Mouse (Mus musculus): ENCODE results near the gene Fermt2.
"Not testable (repeated sequence)": the region's sequence is repeated elsewhere in the genome, so short reads cannot be mapped to it uniquely, and the experiment has no call there.

Gene Fermt2

GRCm38 (mm10) chr14:45510787-45511186 lies 19.1 kb downstream of the Fermt2 start:
- in situ Hi-C loops (cut with MboI) = no loop called here

GRCm38 (mm10) chr14:45507923-45508322 lies 22.0 kb downstream of the Fermt2 start:
- in situ Hi-C loops (cut with MboI) = no loop called here

GRCm38 (mm10) chr14:45507447-45507846 lies 22.5 kb downstream of the Fermt2 start:
- in situ Hi-C loops (cut with MboI) = no loop called here

DNA sequence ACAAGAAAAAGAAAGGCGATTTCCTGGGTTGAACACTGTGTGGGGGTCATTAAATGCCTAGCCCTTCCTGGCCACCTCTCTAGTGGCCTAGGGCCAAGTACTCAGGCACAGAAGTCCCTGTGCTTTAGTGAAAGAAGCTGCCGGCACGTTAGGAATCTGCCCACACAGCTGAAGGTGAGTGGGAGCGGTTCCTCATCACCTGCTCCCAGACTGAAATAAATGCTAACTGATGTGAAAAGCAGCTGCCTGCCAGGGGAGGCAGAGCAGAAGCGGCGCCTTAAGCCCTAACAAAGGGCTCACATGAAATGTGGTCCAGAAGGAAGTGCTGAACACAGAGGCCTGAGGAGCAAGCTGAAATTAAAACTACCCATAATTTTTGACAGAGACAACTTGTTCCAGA lies 22.9 kb downstream of the Fermt2 start:
- in situ Hi-C loops (cut with MboI) = no loop called here

- in situ Hi-C loops (cut with MboI) = no loop called here
Measured at GRCm38 (mm10) chr14:45506165-45506564, 23.8 kb downstream of the Fermt2 start.

GRCm38 (mm10) chr14:45504422-45505113 lies 25.4 kb downstream of the Fermt2 start:
- in situ Hi-C loops (cut with MboI) = no loop called here

DNA sequence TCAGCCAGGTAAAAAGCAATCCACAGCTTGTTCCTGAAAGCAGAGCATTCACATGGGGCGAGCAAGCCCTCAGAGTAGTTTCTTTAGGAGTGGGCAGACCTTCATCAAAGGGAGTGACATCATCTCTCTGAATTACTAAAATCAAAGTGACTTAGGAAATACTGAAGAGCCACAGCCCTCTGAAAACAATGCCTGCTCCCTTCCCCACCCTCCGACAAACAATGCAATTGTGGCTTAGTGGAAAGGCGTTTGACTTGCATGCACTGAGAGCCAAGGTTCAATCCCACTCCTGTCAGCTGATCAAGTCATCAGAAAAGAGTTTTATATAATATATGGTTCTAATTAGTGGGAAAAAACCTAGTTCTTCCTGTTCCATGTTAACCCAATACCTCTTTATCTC lies 26.0 kb downstream of the Fermt2 start:
- in situ Hi-C loops (cut with MboI) = no loop called here

- in situ Hi-C loops (cut with MboI) = no loop called here
Measured at GRCm38 (mm10) chr14:45500052-45500451, 29.9 kb downstream of the Fermt2 start.

DNA sequence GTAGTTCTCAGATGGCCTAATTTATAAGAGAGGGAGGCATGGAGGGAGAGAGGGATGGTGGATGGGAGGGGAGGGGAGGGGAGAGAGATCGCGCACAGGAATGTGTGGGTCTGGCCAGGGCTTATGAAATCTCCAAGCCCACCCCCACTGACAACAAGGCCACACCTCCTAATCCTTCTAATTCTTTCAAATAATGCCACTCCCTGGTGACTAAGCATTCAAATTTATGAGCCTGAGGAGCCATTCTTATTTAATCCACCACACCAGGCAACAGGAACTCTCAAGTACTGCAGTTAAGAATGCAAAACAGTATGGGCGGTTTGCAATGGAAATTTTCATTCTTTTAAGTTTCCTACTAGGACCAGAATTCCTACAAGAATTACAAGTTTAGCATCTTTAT lies 32.8 kb downstream of the Fermt2 start:
- in situ Hi-C loops (cut with MboI) = no loop called here

DNA sequence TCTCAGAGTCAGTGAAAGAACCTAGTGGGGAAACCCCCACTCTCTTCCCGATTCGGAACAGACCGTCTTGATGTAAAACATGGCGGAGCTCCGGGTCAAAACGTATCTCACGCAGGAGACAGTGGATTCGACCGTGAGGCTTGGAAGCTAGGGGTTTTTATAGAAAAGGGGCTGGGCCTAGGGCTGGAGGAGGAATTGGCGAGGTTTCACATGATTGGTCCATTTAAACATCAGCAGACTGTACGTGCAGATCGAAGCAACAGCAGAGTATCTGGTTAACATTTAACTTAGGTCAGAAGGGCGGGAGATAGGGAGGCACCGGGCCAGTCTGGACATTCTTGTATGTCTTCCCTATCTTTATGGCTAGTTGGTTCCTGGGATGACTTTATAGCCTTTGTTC lies 34.1 kb downstream of the Fermt2 start:
- in situ Hi-C loops (cut with MboI) = not testable (repeated sequence)

DNA sequence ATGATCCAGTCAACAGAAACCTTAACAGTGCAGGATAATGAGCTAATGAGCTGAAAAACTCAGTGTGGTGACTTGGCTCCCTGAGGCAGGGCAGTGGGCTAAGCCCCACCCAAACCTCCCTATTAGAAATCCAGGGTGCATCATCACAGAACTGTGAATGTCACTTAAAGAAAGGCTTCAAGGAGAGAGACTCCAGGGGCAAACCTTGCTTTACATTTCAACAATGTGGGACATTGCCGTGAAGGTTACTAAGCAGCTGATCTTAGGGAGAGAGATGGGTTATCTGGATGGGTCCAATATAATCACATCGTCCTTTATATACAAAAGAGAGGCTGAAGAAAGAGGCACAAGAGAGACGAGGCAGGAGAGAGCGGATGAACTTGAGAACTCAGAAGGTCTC lies 36.0 kb downstream of the Fermt2 start:
- in situ Hi-C loops (cut with MboI) = no loop called here

GRCm38 (mm10) chr14:45492668-45493067 lies 37.2 kb downstream of the Fermt2 start:
- in situ Hi-C loops (cut with MboI) = no loop called here

- in situ Hi-C loops (cut with MboI) = no loop called here
Measured at GRCm38 (mm10) chr14:45492038-45492437, 37.9 kb downstream of the Fermt2 start.

DNA sequence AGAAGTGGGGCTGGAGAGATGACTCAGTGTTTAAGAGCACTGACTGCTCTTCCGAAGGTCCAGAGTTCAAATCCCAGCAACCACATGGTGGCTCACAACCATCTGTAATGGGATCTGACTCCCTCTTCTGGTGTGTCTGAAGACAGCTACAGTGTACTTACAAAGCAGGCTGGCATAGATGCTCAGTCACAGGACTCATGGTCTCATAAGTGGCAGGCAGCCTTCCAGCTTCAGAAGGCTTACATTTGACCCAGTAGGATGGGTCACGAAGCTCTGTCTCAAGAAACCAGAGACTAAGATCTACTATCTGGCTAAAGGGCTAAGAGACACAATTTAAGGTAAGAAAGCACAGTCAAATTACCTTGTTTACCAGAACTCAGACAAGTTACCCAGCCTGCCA lies 42.7 kb downstream of the Fermt2 start:
- in situ Hi-C loops (cut with MboI) = not testable (repeated sequence)

DNA sequence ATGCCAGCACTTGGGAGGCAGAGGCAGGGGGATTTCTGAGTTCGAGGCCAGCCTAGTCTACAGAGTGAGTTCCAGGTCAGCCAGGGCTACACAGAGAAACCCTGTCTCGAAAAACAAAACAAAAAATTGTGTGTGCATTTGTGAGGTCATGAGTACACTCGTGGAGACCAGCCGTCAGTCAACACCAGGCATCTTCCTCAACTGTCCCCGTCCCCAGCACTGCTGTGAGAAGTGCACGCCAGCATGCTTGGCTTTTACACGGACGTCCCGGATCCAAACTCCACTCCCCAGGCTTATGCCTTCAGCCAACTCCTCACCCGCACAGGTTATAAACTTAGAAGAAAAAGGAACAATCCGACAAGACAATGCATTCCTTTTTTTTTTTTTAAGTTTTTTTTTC lies 46.6 kb downstream of the Fermt2 start:
- in situ Hi-C loops (cut with MboI) = not testable (repeated sequence)

DNA sequence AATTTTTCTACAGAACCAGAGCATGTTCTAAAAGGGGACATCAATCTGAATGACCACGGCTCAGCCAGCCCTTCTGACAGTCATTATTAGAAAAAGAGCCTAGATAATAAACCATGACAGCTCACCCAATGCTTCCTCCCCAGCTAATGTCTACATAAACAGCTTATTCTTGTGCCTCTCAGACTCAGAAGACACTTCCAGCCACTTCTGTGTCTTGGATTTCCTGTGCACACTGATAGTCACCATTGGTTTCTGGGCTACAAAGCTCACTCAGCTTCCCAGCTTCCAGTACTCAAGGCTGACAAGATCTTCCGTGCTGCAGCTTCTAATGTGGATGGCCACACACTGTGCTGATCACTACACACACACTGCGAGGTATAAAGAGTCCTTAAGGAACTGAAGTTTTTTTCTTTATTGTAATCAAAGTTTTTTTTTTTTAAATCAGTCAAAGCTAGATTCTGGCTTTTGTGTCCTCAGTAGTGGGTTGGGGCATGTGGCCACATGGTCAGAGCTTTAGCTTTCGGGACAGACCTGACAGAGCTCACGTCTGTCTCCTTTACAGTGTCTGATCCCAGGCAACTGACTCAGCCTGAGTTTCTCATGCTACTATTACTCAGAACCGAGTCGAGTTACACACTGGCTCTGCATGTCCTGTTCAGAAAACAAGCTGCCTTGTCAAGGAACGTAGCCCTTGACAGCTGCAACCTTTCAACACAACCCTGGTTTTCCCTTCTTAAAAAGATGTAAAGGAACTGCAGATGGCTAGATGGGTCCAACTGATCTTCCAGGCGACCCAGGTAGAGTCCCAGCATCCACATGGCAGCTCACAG lies 50.7 kb downstream of the Fermt2 start:
- in situ Hi-C loops (cut with MboI) = no loop called here

GRCm38 (mm10) chr14:45478515-45478914 lies 51.4 kb downstream of the Fermt2 start:
- in situ Hi-C loops (cut with MboI) = no loop called here

DNA sequence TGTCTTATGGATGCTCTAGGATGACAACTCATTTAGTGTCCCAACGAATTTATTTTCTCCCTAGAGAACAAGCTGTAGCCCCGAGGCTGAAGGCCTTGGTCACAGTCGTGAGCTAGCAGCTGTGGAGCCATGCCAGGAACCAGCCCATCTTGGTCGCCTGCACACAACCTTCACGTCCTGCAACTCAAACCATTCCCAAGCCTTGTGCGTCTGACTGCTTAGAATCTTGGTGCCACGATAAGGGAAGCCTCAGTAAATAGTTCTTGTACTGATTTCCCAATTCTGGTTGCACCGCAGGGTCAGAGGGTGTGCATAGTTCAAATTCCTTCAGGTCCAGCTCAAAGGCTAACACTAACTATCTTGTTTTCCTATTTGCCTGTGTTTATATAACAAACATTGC lies 52.3 kb downstream of the Fermt2 start:
- in situ Hi-C loops (cut with MboI) = no loop called here

DNA sequence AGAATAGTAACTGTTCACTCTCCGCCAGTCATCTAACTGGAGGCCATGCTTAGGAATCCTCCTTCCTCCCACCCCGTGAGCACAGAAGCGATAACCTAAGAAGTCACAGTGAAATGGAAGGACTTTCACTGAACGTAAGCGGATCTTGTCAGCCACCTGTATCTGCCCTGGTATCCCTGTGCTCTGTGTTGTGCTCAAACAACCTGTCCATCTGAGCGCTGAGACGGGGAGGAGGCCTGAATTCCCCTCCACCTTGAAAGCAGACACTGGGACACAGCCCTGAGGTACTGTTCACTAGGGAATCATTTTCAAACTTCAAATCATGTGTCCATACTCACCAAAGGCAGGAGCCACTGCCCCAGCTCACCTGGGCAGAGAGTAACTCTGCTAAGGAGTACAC lies 52.9 kb downstream of the Fermt2 start:
- in situ Hi-C loops (cut with MboI) = no loop called here

- in situ Hi-C loops (cut with MboI) = no loop called here
Measured at GRCm38 (mm10) chr14:45472536-45472935, 57.4 kb downstream of the Fermt2 start.

- in situ Hi-C loops (cut with MboI) = no loop called here
Measured at GRCm38 (mm10) chr14:45469446-45469845, 60.5 kb downstream of the Fermt2 start.

- in situ Hi-C loops (cut with MboI) = not testable (repeated sequence)
Measured at GRCm38 (mm10) chr14:45466371-45466770, 63.5 kb downstream of the Fermt2 start.

Measured in mature B cell (primary cell).